Mouse (Mus musculus): ENCODE measurements around the gene Ankdd1b.

Ankdd1b gene

GRCm38 (mm10) chr13:96407040-96407439, 64.0 kb downstream of the Ankdd1b start:
- no peak for DNase-seq (ENCODE audit: low spot score in 2 of 2)

GRCm38 (mm10) chr13:96405518-96405917, 65.5 kb downstream of the Ankdd1b start:
- no peak for DNase-seq (ENCODE audit: low spot score in 2 of 2)

GRCm38 (mm10) chr13:96401251-96401650, 69.7 kb downstream of the Ankdd1b start:
- no peak for DNase-seq (ENCODE audit: low spot score in 2 of 2)

- DNase-seq (ENCODE audit: low spot score in 2 of 2) = no peak
Observed at GRCm38 (mm10) chr13:96389301-96389700, 81.7 kb downstream of the Ankdd1b start.

- peak; percentile 99 to 100 for DNase-seq (ENCODE audit: low spot score in 2 of 2)
Observed at GRCm38 (mm10) chr13:96388042-96388888, 82.7 kb downstream of the Ankdd1b start, which contains the start of gene Poc5. Gene Poc5 (plus strand): TSS chr13:96388294.

GRCm38 (mm10) chr13:96377883-96378282, 93.1 kb downstream of the Ankdd1b start:
- no peak for DNase-seq (ENCODE audit: low spot score in 2 of 2)

- DNase-seq (ENCODE audit: low spot score in 2 of 2) = no peak
Observed at GRCm38 (mm10) chr13:96376871-96377270, 94.1 kb downstream of the Ankdd1b start.

GRCm38 (mm10) chr13:96375519-96375918, 95.5 kb downstream of the Ankdd1b start:
- DNase-seq (ENCODE audit: low spot score in 2 of 2) = no peak
